Mouse (Mus musculus) cerebellum, adult 2 months (tissue): ENCODE data around the gene Gngt2.

Experiments
- CTCF ChIP-seq: fragments of 200-500 bp; IDR thresholded peaks from 2 replicates; pipeline ENCODE4 v1.5.1; 2011; ENCODE audit warnings: low read depth, mild to moderate bottlenecking, control low read depth, low read length, moderate library complexity, borderline replicate concordance; ENCODE audit not compliant: insufficient read depth
- POLR2A ChIP-seq: fragments of 200-500 bp; IDR thresholded peaks from 2 replicates; pipeline ENCODE4 v1.6.1; 2011; ENCODE audit warnings: low read length, control low read depth, borderline replicate concordance; ENCODE audit not compliant: insufficient read depth

DNA sequence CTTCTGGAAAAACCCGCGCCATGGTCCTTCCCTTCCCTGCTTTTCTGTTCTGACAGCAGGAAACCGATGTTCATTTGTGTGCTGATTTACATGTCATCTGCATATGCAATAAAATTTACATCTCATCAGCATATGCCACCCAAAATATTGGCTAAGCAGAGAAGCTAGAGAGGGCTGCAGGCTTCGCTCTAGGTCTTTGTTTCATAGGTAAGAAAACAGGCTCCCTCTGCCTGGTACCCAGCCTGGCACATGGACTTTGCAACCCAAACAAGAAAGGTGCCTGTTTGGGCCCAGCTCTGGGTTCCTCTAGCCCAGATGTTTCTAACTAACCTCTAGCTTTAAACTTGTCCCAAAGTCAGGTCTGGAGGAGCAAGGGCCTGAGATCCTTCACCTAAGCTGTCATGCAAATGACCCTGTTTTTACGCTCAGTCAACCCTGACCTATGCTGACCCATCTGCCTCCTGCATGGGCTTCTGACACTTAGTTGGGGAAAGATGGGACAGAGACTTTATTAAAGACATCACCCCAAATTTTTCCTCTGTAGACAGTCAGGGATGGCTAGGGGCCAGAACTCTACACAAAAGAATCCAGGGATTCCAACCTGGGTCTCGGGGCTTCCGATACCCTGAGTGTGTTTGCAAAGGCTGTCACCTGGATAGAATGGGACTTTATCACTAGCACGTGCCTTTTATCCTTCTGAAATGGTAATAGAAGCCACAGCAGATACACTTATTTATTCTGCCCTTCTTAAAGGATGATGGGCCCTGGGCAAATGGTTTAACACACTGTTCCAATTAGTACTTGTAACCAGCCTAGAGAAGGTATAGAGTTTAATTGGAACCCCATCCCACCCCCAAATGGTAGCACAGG, 2.2 kb downstream of the Gngt2 start:
- TF ChIP-seq POLR2A (no peak), CTCF (no peak)
